Comparison of ENCODE assay signal across 19 mouse cellular contexts in the genomic region with DNA sequence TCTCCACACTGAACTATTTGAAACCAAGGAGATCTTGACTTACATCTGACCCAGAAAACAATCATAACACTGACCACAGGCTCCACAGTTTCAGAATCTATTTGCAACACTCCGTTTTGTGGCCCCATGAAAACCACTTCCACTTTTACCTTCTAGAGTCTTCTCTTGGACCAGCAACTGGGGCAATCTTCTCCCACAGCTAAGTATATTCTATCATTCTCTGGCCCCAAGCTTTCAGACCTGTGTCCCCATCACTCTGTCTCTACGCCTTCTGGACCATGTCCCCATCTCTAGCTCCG.
DNase-seq lines count a peak whose midpoint lies in the region; ATAC-seq and TF ChIP-seq lines count a peak whose summit lies in the region.
"Had no signal": no experiment of that assay in that cellular context is flagged by ENCODE, and none has a peak within 500 bp of the region (broad histone marks: within the 10 kb centered on the region; RNA-seq: fewer than 3 reads in every experiment).

No protein-coding gene starts in this region.

- no peaks in the 10 kb centered on the region for H3K27me3 ChIP-seq in forebrain, embryonic 11.5 days (ENCODE audit: control insufficient read depth, insufficient read depth, low read length)
- no peaks in the 10 kb centered on the region for H3K27me3 ChIP-seq in forebrain, embryonic 16.5 days (replicated peaks; ENCODE audit: control insufficient read depth, insufficient read depth, low read length)
- H3K27me3 ChIP-seq: embryonic facial prominence, embryonic 12.5 days; hindbrain, embryonic 15.5 days; intestine, embryonic 15.5 days; midbrain, embryonic 15.5 days had no signal

- H3K9me3 ChIP-seq in forebrain, embryonic 11.5 days (ENCODE audit: control insufficient read depth, low read length) = no peaks in the 10 kb centered on the region
- no peaks in the 10 kb centered on the region for H3K9me3 ChIP-seq in forebrain, embryonic 16.5 days (ENCODE audit: control insufficient read depth, low read length)
- H3K9me3 ChIP-seq: embryonic facial prominence, embryonic 12.5 days; hindbrain, embryonic 15.5 days; intestine, embryonic 15.5 days; midbrain, embryonic 15.5 days had no signal

- no peak overlapping the region for H3K4me2 ChIP-seq in forebrain, embryonic 11.5 days (ENCODE audit: low read depth, low read length, severe bottlenecking)
- H3K4me2 ChIP-seq in forebrain, embryonic 16.5 days (ENCODE audit: low read length) = no peak overlapping the region
- H3K4me2 ChIP-seq: embryonic facial prominence, embryonic 12.5 days; hindbrain, embryonic 15.5 days; intestine, embryonic 15.5 days; lung, embryonic 14.5 days; midbrain, embryonic 15.5 days had no signal

- no peaks in the 10 kb centered on the region for H3K36me3 ChIP-seq in forebrain, embryonic 11.5 days (ENCODE audit: control insufficient read depth, insufficient read depth, low read length)
- H3K36me3 ChIP-seq in forebrain, embryonic 16.5 days (ENCODE audit: control insufficient read depth, insufficient read depth) = no peaks in the 10 kb centered on the region
- H3K36me3 ChIP-seq: embryonic facial prominence, embryonic 12.5 days; hindbrain, embryonic 15.5 days; intestine, embryonic 15.5 days; midbrain, embryonic 15.5 days had no signal

- no peak for DNase-seq in forebrain, embryonic 11.5 days (ENCODE audit: low spot score)
- DNase-seq in layer of hippocampus, adult 2 months (ENCODE audit: low spot score in 2 of 2) = no peak
- DNase-seq in layer of hippocampus, postnatal 14 days (ENCODE audit: low spot score in 2 of 2) = no peak
- DNase-seq in 416B (ENCODE audit: low read depth) = peak; percentile 88
- no peak for DNase-seq in thymus, adult 18-20 months
- DNase-seq: cerebellum, adult 8-10 months; gastrocnemius, postnatal 14 days; kidney, adult 9 months; lung, embryonic 14.5 days; lung, postnatal 36 days; right cerebral cortex, postnatal 25 days had no signal

- ATAC-seq in forebrain, embryonic 11.5 days (replicated peaks; ENCODE audit: low FRiP score) = no peak
- no peak for ATAC-seq in forebrain, embryonic 16.5 days
- peak; percentile 86 for ATAC-seq in granulocyte monocyte progenitor cell, adult 5-6 weeks (replicated peaks; ENCODE audit: poor library complexity, severe bottlenecking)
- no peak for ATAC-seq in erythroblast, adult 5-6 weeks (replicated peaks; ENCODE audit: low FRiP score, poor library complexity, severe bottlenecking)
- ATAC-seq: intestine, embryonic 15.5 days; midbrain, embryonic 15.5 days had no signal

- 87% methylated on average over 3 of the region's 3 CpGs for WGBS in forebrain, embryonic 11.5 days
- 93% methylated on average over 3 of the region's 3 CpGs for WGBS in forebrain, embryonic 16.5 days

- H3K4me3 ChIP-seq in forebrain, embryonic 11.5 days (ENCODE audit: low read depth, low read length) = no peak overlapping the region
- no peak overlapping the region for H3K4me3 ChIP-seq in forebrain, embryonic 16.5 days (replicated peaks; ENCODE audit: low read length)
- H3K4me3 ChIP-seq in layer of hippocampus, adult 2 months = no peak overlapping the region
- H3K4me3 ChIP-seq: embryonic facial prominence, embryonic 12.5 days; hindbrain, embryonic 15.5 days; intestine, embryonic 15.5 days; midbrain, embryonic 15.5 days had no signal

- H3K9ac ChIP-seq in forebrain, embryonic 11.5 days (ENCODE audit: low read length) = no peak overlapping the region
- H3K9ac ChIP-seq in forebrain, embryonic 16.5 days (replicated peaks; ENCODE audit: low read depth, low read length) = no peak overlapping the region
- H3K9ac ChIP-seq: embryonic facial prominence, embryonic 12.5 days; hindbrain, embryonic 15.5 days; intestine, embryonic 15.5 days; lung, embryonic 14.5 days; midbrain, embryonic 15.5 days had no signal

- no peak for TF ChIP-seq CTCF in layer of hippocampus, adult 2 months (conservative IDR thresholded peaks at IDR 0.05)

- H3K27ac ChIP-seq in forebrain, embryonic 11.5 days (ENCODE audit: low read depth, low read length) = peak overlapping the region; percentile 2; the same call in 1 of the 2 replicates
- no peak overlapping the region for H3K27ac ChIP-seq in forebrain, embryonic 16.5 days (ENCODE audit: low read length)
- peak overlapping the region; percentile 36 for H3K27ac ChIP-seq in layer of hippocampus, adult 2 months
- H3K27ac ChIP-seq: embryonic facial prominence, embryonic 12.5 days; hindbrain, embryonic 15.5 days; intestine, embryonic 15.5 days; midbrain, embryonic 15.5 days; stomach, postnatal 0 days had no signal

- peaks cover 38% of the 10 kb centered on the region for H3K4me1 ChIP-seq in forebrain, embryonic 11.5 days (replicated peaks; ENCODE audit: control insufficient read depth, insufficient read depth, low read length)
- H3K4me1 ChIP-seq in forebrain, embryonic 16.5 days (replicated peaks; ENCODE audit: control insufficient read depth, insufficient read depth, low read length) = peaks cover 28% of the 10 kb centered on the region
